Mouse (Mus musculus) embryo, embryonic 10.5 days (tissue): ENCODE measurements around the gene Trim47.

Experiments used
- DNase-seq: peaks from one replicate; pipeline ENCODE4 v3.0.0-alpha.2; 2015; ENCODE audit warnings: low spot score

Gene Trim47

DNA sequence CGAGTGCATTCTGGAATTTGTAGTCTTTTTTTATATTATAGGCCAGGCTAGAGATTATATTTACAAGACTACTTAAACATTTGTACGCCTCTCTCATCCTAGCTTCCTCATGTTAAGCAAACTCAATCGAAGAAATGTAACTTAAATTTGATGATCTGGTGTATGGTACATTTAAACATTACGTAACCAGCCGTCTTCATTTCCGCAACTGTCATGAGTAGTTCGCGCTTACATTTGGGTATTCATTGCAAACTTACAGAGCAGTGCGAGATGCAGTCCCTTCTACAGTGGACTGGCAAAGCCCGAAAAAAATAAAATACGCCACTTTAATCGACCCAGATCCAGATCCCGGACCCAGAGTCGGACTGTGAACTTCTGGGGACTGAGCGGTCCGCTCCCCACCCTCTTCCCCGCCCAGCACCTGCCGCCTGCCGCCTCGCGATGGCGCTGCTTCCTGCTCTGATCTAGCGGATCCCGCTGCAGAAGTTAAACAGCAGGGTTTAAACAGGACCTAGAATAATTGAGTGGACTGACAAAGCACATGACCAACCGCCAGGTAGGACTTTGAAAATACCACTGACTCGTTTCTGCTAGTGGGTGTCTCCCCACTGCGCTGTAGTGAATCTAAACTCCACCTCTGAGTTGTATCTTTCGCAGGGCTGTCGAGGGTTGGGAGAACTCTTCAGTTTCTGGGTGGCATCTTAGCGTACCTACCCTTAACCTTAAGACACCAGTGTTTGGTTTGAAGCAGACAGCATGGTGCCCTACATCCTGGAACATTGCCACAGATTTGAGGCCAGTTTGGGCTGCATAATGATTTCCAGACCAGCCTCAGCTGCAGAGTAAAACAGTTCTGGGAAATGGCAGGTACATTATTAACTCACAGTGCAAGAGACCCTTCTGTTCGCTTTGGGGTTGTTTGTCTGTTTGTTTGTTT is 39.5 kb downstream of the Trim47 start:
- peak; percentile 90 for DNase-seq

DNA sequence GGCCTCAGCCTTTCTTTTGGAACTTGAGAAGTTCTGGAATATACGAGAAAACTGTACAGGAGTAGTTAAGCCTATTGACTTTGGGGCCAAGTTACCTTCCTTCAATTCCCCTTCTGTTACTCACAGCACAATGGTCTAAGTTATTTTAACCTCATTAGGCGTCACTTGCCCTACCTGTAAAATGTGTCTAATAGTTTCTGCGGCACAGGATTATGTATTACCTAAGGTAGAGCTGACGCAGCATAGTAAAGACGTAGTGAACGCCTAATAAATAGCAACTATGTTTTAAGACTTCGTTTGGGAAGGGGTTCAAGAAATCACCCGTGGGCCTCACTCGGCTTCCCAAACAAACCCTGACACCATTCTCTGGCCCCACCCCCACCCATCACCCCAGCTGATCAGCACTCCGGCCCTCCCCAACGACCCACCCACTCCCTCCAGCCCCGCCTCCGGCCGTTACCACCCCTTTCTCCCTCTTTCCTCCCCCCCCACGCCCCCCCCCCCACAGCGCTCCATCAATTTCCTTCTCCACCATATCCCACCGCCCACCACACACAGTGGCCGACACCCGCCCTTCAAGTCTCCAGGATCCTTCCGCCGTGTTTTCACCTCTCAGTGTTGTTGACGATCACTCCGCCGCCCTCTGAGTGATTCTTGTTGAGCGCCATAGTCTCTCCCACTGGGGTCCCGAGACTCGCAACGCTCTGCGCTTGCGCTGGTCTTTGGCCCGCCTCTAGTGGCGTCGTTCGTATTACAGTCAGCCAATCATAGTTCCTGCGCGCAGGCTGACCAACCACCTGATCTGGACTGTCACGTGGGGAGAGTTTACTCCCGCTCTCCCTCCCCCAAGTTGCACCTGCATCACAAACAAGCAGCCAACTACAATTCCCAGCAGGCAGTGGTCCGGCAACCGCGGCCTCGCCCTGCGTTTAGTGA is 40.5 kb downstream of the Trim47 start, which contains the start of gene Wbp2:
TSS of gene Wbp2 (minus strand) at position 738 of the 936 bp plus-strand sequence.
- DNase-seq, result peak; percentile 99

DNA sequence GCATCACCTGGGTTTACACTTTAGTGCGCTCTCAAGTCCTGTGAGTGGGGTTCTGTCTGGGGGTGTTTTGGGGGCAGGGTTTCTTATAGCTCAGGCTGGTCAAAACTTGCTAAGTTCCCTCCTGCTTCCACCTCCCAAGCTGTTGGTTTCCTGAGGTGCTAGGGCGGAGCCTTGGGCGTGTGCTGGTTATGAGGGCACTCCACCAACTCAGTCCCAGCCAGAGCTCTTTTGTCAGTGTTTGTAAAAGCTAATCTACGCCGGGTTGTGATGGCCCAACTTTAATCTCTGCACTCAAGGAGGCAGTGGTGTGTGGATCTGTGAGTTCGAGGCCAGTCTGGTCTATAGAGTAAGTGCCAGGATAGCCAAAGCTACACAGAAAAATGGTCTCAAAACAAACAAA is 42.8 kb downstream of the Trim47 start:
- DNase-seq, result no peak

DNA sequence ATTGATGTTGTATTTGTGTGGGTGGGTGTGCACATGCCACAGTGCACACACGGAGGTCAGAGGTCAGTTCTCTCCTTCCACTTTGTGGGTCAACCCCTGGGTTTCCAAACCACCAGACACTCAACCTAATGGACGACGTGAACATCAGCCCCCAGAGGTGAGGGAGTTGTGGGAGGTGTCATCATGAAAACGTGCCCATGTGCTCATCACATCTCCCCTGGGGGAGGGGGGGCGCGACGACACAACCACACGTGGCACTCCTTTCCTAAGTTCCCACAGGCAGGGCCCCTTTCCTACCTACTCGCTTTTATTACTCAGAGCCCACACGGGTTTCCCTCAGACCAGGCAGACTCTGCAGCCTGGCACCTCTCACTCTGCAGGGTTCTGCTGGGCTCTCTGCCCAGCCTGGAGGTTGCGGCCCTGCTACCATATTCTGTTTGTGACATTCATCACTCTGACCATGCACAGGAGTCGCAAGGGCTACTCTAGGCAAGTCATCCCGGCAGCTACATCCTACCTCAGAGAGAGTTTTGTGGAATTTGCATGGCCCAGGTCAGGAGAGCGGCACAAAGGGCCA is 43.8 kb downstream of the Trim47 start:
- no peak for DNase-seq

DNA sequence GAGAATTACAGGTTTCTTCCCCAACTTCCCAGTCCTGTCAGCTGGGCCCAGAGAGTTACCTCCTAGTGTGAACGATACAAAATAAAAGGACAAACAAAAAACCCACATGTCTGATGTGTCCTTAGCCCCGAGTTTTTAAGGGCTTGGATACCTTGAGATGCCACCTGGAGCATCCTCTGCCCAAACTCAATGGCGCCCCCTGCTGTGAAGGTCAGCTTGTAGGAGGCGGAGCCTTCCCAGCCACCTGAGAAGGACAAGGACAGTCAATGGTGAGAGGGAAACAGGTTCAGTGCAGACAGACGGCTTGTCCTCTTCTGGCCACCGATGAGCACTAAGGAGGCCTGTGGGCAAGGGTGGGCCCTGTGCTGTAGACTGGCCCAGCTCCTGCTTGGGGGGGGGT is 45.9 kb downstream of the Trim47 start:
- DNase-seq, result peak; percentile 38

DNA sequence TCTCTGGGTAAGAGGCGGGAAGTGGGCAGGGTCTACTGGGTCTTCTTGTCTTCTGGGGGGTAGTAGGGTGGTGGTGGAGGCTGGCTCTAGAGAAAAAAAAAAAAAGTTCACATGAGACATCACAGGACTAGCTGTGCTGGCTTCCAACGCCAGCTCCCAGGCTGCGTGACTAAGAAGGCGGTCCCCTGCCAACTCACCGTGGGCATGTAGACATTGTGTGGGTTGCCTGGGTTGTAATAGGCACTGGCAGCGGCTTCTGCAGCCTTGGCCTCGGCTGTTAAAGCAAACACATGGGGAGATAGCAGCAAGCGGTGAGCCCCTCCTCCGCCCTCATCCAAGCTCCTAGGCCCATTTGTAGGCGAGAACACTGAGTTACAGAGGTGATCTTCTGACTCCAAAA is 47.5 kb downstream of the Trim47 start:
- no peak for DNase-seq

DNA sequence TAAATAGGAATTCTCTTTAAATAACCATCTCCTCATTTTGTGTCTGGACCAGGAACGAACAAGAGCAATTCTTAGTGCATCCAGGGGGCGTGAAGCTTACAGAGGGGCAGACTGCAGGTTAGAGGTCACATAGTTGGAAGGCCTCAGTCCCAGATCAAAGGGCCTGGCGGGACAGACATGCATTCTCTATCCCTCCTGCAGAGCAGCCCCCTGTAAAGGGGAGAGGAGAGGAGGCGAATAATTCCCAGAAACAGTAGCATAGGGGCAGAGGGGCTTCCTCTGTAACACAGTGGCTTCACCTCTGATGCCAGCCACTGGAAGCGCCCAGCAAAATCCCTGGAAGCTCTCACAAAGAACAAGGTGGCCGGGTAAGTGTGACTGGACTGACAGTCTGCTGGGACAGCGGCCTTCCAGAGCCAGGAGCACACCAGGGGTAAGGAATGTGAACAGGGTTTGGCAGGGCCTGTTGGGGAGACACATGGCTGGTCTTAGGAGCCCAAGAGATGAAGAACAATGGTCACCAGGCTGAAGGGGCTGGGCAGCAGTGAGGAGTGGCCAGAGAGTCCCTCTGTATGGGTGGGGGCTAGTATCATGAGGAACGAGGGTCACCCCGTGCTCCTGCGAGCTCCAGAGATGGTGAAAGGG is 48.2 kb downstream of the Trim47 start:
- DNase-seq, result peak; percentile 79

DNA sequence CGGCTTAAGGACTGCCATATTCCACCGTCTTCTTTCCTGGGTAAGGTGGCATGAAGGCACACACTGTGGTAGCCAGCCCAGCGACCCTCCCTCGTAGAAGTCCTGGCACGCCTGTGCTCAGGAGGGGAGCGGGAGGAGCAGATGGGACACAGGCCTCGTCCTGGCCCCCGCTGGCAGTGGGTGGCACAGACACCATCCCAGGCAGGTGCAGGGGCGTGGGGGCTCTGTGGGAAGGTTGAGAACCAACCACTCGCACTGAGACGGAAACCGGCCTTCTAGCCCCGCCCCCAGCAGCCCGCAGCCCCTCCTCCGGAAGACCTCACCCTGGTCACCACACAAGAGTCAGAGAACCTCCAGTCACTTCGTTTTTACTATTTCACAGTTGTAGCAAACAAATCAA is 48.8 kb downstream of the Trim47 start:
- peak; percentile 75 for DNase-seq

DNA sequence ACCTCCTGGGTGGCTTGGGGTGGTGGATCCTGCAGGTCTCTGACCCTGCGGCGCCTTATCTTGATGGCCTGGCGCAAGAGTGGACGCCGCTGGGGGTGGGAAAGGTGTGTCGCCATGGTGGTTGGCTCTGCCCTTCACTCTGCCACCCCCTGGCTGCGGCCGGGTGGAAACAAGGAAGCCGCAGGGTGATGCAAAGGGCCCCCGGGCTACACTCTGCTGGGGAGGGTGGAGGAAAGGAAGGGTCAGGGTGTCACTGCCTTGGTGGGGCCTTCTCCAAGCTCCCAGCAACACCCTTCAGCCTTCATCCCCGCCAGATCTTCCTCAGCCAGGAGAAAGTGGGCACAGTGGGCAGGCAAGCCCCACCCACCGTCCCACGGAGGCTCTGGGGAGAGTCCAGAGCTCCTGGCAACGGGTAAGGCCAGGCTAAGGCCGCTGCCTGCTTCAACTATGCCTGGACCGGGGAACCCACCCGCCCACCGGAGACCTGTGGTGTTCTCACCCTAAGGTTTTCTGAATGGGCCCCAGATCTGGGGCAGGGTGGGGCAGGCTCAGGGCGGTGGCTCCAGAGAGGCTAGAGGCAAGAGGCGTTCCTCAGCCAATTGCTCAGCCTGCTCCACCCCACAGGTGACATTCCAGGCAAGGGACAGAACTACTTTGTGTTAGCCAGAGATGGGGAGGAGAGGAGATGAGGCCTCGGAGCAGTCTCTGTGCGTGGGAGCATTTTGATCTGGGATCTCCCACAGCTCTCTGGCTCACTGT is 49.4 kb downstream of the Trim47 start, which contains the start of gene Unc13d:
TSS of gene Unc13d (minus strand) at position 516 of the 759 bp plus-strand sequence.
- DNase-seq, result no peak

DNA sequence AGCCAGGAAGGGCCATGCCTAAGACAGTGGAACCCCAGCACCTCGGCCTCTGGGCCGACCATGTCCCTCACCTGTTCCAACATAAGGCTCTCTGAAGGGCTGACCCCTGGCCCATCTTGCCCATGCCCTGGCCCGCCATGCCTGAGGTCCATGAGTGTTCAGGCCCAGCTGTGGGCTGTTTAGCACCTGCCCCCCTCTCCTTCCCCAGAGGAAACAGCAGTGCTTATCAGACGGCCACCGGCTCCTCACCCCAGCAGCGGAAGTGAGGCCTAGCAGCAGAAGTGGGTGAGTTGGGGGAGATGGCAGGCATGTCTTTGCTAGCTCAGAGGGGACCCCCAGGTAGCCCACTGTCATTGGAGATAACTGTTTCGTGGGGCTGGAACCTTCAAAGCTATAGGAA is 50.2 kb downstream of the Trim47 start:
- DNase-seq, result no peak

DNA sequence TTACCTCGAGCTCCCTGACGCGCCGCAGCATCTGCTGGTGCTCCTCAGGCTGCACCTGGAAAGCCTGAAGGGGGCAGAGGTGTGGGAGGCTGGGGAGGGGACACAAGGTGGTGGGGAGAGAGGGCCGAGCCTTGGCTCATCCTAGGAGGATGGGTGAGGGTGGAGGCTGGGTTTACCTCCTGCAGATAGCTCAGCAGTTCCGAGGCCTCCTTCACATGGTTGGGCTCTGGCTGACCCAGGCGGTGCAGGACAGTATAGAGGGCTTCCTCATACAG is 50.8 kb downstream of the Trim47 start:
- no peak for DNase-seq

DNA sequence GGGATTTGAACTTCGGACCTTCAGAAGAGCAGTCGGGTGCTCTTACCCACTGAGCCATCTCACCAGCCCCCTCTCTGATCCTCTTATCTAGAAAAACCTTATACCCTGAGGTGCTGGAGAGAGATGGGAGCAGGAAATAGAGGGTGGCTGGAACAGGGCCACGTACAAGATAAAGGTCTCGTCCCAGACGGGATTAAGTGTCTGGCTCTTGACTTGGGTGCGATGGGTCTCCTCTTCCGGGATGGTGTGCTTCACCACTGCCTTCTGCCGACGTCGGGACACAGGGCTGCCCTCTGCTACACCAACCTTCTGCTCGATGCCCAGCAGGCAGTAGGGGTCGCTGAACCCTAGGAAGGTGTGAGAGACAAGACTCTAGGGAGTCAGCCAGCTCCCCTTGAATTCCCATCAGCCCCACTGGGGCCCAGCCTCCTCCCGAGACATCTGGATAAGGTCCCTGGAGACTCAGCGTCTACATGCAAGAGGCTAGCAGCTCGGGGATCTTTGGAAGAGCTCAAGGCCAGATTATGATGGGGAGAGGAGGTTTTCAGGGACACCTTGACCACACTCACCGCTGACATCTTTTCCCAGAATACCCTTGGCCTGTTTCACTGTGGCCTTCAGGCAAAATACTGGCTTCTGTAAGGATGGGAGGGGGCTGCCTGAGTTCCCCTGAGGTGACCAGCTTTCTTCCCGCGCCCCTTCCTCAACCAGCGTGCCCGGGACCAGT is 51.3 kb downstream of the Trim47 start:
- DNase-seq, result no peak

DNA sequence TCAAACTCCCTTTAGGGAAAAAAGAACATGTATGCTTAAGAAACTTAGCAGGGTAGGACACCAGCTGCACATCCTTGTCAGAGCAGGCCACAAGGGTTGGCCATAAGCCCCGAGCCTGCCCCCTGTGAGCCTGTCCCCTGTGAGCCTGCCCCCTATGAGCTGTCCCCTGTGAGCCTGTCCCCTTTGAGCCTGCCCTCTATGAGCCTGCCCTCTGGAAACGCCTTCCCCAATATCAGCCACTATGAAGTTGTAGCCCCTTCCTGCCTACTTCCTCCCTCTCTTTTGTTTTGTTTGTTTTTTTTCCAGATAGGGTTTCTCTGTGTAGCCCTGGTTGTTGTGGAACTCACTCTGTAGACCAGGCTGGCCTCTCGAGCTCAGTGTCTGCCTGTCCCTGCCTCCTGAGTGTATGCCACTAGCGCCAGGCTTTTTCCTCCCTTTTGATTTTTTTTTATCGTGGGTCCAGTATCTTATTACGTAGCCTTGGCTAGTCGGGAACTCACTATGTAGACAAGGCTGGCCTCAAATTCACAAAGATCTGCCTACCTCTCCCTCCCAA is 52.5 kb downstream of the Trim47 start:
- no peak for DNase-seq

DNA sequence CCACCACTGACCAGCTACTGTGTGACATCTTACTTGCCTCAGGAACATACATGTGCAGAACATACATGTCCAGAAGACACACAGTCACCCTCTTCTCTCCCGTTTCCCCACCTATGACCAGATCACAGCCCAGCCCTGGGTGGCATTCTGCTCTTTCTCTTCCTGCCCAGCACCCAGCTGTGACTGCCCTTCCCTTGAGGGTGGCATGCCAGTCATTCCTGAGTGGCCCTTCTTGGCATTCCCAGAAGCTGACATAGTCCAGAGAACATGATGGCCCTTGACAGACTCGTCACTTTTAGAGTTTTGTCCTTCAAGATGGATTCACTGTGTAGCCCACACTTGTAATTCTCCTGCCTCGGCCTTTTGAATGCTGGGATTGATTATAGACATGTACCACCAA is 54.4 kb downstream of the Trim47 start:
- no peak for DNase-seq

DNA sequence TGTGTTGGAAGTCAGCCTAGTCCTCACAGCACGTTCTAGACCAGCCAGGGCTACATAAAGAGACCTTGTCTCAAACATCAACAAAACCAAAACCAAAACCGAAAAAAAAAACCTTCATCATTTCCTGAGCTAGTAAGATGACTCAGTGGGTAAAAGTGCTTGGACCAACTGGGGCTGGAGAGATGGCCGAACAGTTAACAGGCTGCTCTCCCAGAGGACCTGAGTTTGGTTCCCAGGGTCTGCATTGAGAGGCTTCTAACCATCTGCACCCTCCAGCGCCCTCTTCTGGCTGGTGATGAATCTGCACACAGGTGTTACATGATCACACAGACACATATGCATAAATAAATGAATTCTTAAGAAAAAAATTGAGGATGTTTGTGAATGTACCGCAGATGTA is 55.5 kb downstream of the Trim47 start:
- peak; percentile 24 for DNase-seq

DNA sequence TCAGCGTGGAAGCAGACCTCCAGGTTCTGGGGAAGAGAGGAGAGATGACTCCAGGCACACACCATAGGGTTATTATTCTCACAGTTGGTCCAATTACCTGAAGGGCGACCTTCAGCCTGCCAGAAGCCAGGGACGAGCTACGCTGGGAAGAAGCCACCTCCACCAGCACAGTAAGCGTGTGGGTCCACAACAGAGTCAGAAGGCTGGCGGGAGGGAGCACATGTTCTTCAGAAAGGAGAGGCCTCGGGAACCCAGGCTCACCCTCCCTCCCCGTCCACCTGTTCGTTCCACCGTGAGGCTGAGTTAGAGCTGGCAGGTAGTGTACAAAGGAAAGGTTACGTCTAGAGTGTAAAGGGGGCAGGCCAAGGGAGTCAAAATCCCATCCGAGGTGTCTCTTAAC is 61.7 kb downstream of the Trim47 start:
- no peak for DNase-seq

DNA sequence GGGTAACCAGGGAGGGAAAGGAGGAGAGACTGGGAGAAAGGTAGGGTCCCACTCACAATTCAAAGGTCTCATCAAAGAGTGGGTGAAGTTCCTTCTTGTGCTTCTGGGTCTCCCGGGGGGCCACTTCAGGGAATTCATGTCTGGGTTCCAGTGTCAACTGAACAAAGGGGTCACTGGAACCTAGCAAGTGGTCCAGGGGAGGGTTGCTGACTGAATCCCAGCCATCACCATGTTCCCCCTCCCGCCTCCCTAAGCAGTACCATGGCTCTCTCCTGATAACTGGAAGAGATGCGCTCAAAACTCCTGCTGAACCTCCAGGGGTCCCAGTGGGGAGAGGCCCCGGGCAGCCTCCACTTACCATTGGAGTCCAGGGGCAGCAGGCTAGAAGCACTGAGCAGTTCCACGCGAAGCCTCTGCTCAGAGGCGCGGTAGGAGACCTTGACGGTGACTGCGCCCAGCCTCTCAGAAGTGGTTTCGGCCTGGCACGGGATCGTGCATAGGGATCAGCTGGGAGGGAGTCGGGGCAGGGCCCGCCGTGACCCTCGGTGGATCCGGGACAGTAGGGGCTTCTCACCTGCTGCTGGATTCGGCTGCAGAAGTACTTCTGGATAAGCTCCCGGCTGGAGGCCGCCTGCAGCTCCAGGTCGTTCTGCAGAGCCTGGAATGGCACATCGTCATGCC is 62.7 kb downstream of the Trim47 start:
- DNase-seq, result no peak

DNA sequence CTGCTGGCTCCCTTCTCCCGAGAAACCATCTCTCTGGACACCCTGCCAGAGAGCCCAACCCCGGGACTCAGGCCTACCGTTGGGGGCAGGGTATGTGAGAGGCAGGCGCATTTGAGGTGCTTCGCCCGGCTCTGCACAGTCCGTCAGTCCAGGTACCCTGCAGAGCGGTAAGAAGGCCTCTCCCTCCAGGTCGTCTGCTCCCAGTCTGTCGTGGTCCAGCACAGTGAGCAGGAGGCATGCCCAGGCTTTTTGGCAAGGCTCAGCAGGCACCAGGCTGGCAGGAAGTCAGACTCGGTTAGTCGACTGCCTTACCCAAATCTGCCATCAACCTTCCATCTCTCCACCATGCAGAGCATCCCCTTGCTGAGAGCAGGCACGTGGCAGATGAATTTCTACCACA is 63.4 kb downstream of the Trim47 start:
- DNase-seq, result no peak

DNA sequence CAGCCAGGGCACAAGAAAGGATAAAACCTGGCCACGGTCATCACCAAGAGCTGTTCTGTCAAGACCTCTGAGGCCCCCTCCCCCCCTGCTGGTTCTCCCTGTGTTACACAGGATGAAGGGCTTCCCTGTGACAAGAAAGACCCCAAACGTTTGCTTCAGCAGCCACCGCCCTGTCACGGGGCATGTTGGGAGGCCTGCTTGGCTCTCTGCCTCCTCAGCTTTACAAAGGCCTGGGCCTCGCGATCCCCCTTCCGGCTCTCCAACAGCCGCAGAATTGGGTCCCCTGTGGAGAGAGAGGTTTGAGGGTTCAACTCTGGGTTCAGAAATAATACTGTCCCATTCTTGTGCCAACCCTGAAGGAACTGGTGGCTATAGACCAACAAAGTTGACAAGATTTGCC is 64.5 kb downstream of the Trim47 start:
- DNase-seq, result no peak
